Mouse (Mus musculus) ES-Bruce4 (cell line): Measurements from ENCODE around the gene Cdh18.

Source experiments
- CTCF ChIP-seq: IDR thresholded peaks from one replicate; pipeline ENCODE4 v1.8.1; 2011; ENCODE audit warnings: low read depth, low read length
- EP300 ChIP-seq: IDR thresholded peaks from 2 replicates; pipeline ENCODE4 v1.6.1; 2011; ENCODE audit warnings: low read depth, low read length; ENCODE audit not compliant: insufficient read depth
- POLR2A ChIP-seq: IDR thresholded peaks from one replicate; pipeline ENCODE4 v1.8.1; 2011; ENCODE audit warnings: low read length; ENCODE audit not compliant: insufficient read depth

GRCm38 (mm10) chr15:22914444-22914843, 365.6 kb downstream of the Cdh18 start:
- TF ChIP-seq POLR2A (no peak), EP300 (no peak), CTCF (no peak)
